Mouse (Mus musculus) limb, embryonic 11.5 days (tissue): ENCODE measurements around the gene Mfsd9. TPM values are rescaled to one million over a fixed set of nuclear protein-coding genes. Genes with fewer than 3 reads are reported as not detected.
"Not testable (repeated sequence)": the region's sequence is repeated elsewhere in the genome, so short reads cannot be mapped to it uniquely, and the experiment has no call there.

ENCODE experiments used
- ATAC-seq: fragments of 200-750 bp; cut with Nextera tagmentation; 2 replicates; pipeline ENCODE4 v1.8.0; 2017; ENCODE audit warnings: low read depth; ENCODE audit not compliant: insufficient number of reproducible peaks, low FRiP score, low TSS enrichment
- DNase-seq: peaks from one replicate; pipeline ENCODE4 v3.0.0-alpha.2; 2015; ENCODE audit warnings: low spot score
- H3K27ac ChIP-seq: fragments of 300-500 bp; sonication (generic); replicated peaks from 2 replicates; pipeline ENCODE4 v1.5.1; 2014; ENCODE audit warnings: low read depth, mild to moderate bottlenecking, low read length
- H3K27me3 ChIP-seq: fragments of 300-500 bp; sonication (generic); 2 replicates; pipeline ENCODE4 v1.6.1; 2014; ENCODE audit warnings: mild to moderate bottlenecking, low read length, mixed read lengths; ENCODE audit not compliant: control insufficient read depth, insufficient read depth
- H3K36me3 ChIP-seq: fragments of 300-500 bp; sonication (generic); 2 replicates; pipeline ENCODE4 v1.6.1; 2014; ENCODE audit warnings: mild to moderate bottlenecking, low read length, moderate library complexity, mixed read lengths; ENCODE audit not compliant: control insufficient read depth, insufficient read depth
- H3K4me1 ChIP-seq: fragments of 300-500 bp; sonication (generic); 2 replicates; pipeline ENCODE4 v1.6.1; 2014; ENCODE audit warnings: low read length, mixed read lengths; ENCODE audit not compliant: control insufficient read depth, insufficient read depth
- H3K4me2 ChIP-seq: fragments of 300-500 bp; sonication (generic); 2 replicates; pipeline ENCODE4 v1.6.1; 2014; ENCODE audit warnings: low read depth, mild to moderate bottlenecking, moderate library complexity; ENCODE audit not compliant: severe bottlenecking
- H3K4me3 ChIP-seq: fragments of 300-500 bp; sonication (generic); 2 replicates; pipeline ENCODE4 v1.5.1; 2014; ENCODE audit warnings: low read depth, low read length
- H3K9ac ChIP-seq: fragments of 300-500 bp; sonication (generic); 2 replicates; pipeline ENCODE4 v1.6.1; 2014; ENCODE audit warnings: mild to moderate bottlenecking, low read length
- H3K9me3 ChIP-seq: fragments of 300-500 bp; sonication (generic); 2 replicates; pipeline ENCODE4 v1.6.1; 2016; ENCODE audit warnings: low read length; ENCODE audit not compliant: control insufficient read depth
- WGBS: fragments of 180-500 bp; shearing (Covaris S2); extraction: QIAGEN DNeasy Blood & Tissue Kit; methylation state at CpG from one replicate; pipeline ENCODE4 v1.1.7; 2014; 5-methylcytosine and 5-hydroxymethylcytosine counted together
- polyA plus RNA-seq: library from polyadenylated mRNA; unstranded; fragments of >200 nt; fragmentation: Nextera tagmentation; extraction: Ambion mirVana; gene quantifications from 2 replicates; pipeline ENCODE4 v1.2.1, GENCODE M21; 2014

Mfsd9 gene
- polyA plus RNA-seq, 1 experiment from 2014 or later: 2.9 TPM

GRCm38 (mm10) chr1:40759751-40760445 is 30.6 kb downstream of the Mfsd9 start:
- DNase-seq (no peak), ATAC-seq (no peak)
- Histone ChIP-seq H3K4me2 (no peak overlapping the region), H3K9me3 (no peaks in the 10 kb centered on the region), H3K27ac (no peak overlapping the region), H3K9ac (no peak overlapping the region), H3K4me3 (no peak overlapping the region), H3K4me1 (no peaks in the 10 kb centered on the region), H3K36me3 (no peaks in the 10 kb centered on the region), H3K27me3 (no peaks in the 10 kb centered on the region)
- 91% methylated on average over 6 of the region's 6 CpGs for WGBS

- WGBS: 81% methylated on average over 5 of the region's 5 CpGs
- no peak for DNase-seq
- H3K36me3 ChIP-seq: no peaks in the 10 kb centered on the region
Observed at GRCm38 (mm10) chr1:40746089-40746488, 44.4 kb downstream of the Mfsd9 start.

GRCm38 (mm10) chr1:40740739-40741138 is 49.7 kb downstream of the Mfsd9 start:
- Histone ChIP-seq H3K4me2 (no peak overlapping the region), H3K36me3 (no peaks in the 10 kb centered on the region), H3K9me3 (no peaks in the 10 kb centered on the region), H3K27me3 (no peaks in the 10 kb centered on the region), H3K4me3 (no peak overlapping the region), H3K9ac (no peak overlapping the region), H3K27ac (no peak overlapping the region), H3K4me1 (no peaks in the 10 kb centered on the region)
- DNase-seq (no peak), ATAC-seq (peak; percentile 60; the same call in 1 of the 2 replicates)
- 54% methylated on average over 2 of the region's 2 CpGs for WGBS

More at GRCm38 (mm10) chr1:40746089-40746488, 44.4 kb downstream of the Mfsd9 start:
- no peak overlapping the region for H3K4me3 ChIP-seq
- no peaks in the 10 kb centered on the region for H3K9me3 ChIP-seq
- no peaks in the 10 kb centered on the region for H3K27me3 ChIP-seq
- no peak overlapping the region for H3K4me2 ChIP-seq
- H3K9ac ChIP-seq: no peak overlapping the region
- H3K27ac ChIP-seq: no peak overlapping the region
- ATAC-seq: no peak
- H3K4me1 ChIP-seq: no peaks in the 10 kb centered on the region

GRCm38 (mm10) chr1:40738246-40738645 is 52.2 kb downstream of the Mfsd9 start:
- DNase-seq, H3K4me2 ChIP-seq, ATAC-seq, H3K4me3 ChIP-seq, H3K9me3 ChIP-seq, H3K9ac ChIP-seq, H3K27me3 ChIP-seq, H3K27ac ChIP-seq, H3K4me1 ChIP-seq, H3K36me3 ChIP-seq: not testable (repeated sequence)
- WGBS: 93% methylated on average over 9 of the region's 9 CpGs

- DNase-seq (no peak), ATAC-seq (no peak)
- H3K4me2 ChIP-seq: no peak overlapping the region
- no peak overlapping the region for H3K27ac ChIP-seq
- 69% methylated on average over 8 of the region's 8 CpGs for WGBS
- no peaks in the 10 kb centered on the region for H3K9me3 ChIP-seq
- no peak overlapping the region for H3K4me3 ChIP-seq
- H3K36me3 ChIP-seq: no peaks in the 10 kb centered on the region
- no peaks in the 10 kb centered on the region for H3K4me1 ChIP-seq
- no peak overlapping the region for H3K9ac ChIP-seq
- no peaks in the 10 kb centered on the region for H3K27me3 ChIP-seq
Observed at GRCm38 (mm10) chr1:40737671-40738070, 52.8 kb downstream of the Mfsd9 start.

GRCm38 (mm10) chr1:40728636-40729035 is 61.9 kb downstream of the Mfsd9 start:
- DNase-seq: no peak
- H3K9ac ChIP-seq: no peak overlapping the region
- 79% methylated on average over 1 of the region's 1 CpGs for WGBS
- no peaks in the 10 kb centered on the region for H3K27me3 ChIP-seq
- no peak overlapping the region for H3K4me2 ChIP-seq
- H3K27ac ChIP-seq: no peak overlapping the region
- H3K4me1 ChIP-seq: no peaks in the 10 kb centered on the region
- ATAC-seq: no peak
- H3K4me3 ChIP-seq: no peak overlapping the region
- H3K9me3 ChIP-seq: no peaks in the 10 kb centered on the region
- no peaks in the 10 kb centered on the region for H3K36me3 ChIP-seq

- H3K4me2 ChIP-seq: no peak overlapping the region
- no peaks in the 10 kb centered on the region for H3K4me1 ChIP-seq
- H3K9ac ChIP-seq: no peak overlapping the region
- no peak overlapping the region for H3K4me3 ChIP-seq
- no peaks in the 10 kb centered on the region for H3K27me3 ChIP-seq
- no peaks in the 10 kb centered on the region for H3K9me3 ChIP-seq
- ATAC-seq: no peak
- 86% methylated on average over 7 of the region's 7 CpGs for WGBS
- H3K27ac ChIP-seq: no peak overlapping the region
- H3K36me3 ChIP-seq: no peaks in the 10 kb centered on the region
- no peak for DNase-seq
Observed at GRCm38 (mm10) chr1:40727404-40727803, 63.1 kb downstream of the Mfsd9 start.

GRCm38 (mm10) chr1:40726051-40726450 is 64.4 kb downstream of the Mfsd9 start:
- Histone ChIP-seq H3K4me1 (no peaks in the 10 kb centered on the region), H3K27ac (no peak overlapping the region), H3K36me3 (no peaks in the 10 kb centered on the region), H3K27me3 (no peaks in the 10 kb centered on the region), H3K4me3 (no peak overlapping the region), H3K9ac (no peak overlapping the region), H3K4me2 (no peak overlapping the region), H3K9me3 (no peaks in the 10 kb centered on the region)
- DNase-seq (no peak), ATAC-seq (no peak)
- 93% methylated on average over 10 of the region's 10 CpGs for WGBS
